Mouse (Mus musculus): ENCODE results near the gene Olfr694. TPM values are rescaled to one million over a fixed set of nuclear protein-coding genes. Genes with fewer than 3 reads are reported as not detected.

Gene Olfr694
- total RNA-seq, 2 experiments from 2014 or later = not detected

Other genes with a start within 250 kb of the Olfr694 start
- gene Olfr693, start 11.2 kb downstream of the Olfr694 start, total RNA-seq (2021) = not detected
- gene Olfr695, start 24.6 kb upstream of the Olfr694 start, total RNA-seq (2021) = not detected
- not detected for gene Olfr697, start 50.6 kb upstream of the Olfr694 start, total RNA-seq (2021)
- gene Olfr698, start 63.6 kb upstream of the Olfr694 start, total RNA-seq (2021) = not detected
- not detected for gene Olfr699, start 101.4 kb upstream of the Olfr694 start, total RNA-seq (2021)
- gene Olfr700, start 117.0 kb upstream of the Olfr694 start, total RNA-seq (2021) = not detected
- not detected for gene Olfr701, start 122.3 kb upstream of the Olfr694 start, total RNA-seq (2021)
- not detected for gene Olfr702, start 142.1 kb upstream of the Olfr694 start, total RNA-seq (2021)
- not detected for gene Olfr703, start 151.5 kb upstream of the Olfr694 start, total RNA-seq (2021)
- not detected for gene Olfr704, start 171.4 kb upstream of the Olfr694 start, total RNA-seq (2021)
- not detected for gene Olfr705, start 185.1 kb upstream of the Olfr694 start, total RNA-seq (2021)
- not detected for gene Olfr706, start 196.3 kb upstream of the Olfr694 start, total RNA-seq (2021)
- not detected for gene Olfr707, start 209.4 kb upstream of the Olfr694 start, total RNA-seq (2021)
- not detected for gene Olfr1532-ps1, start 216.2 kb upstream of the Olfr694 start, total RNA-seq (2021)
- not detected for gene Olfr709-ps1, start 240.4 kb upstream of the Olfr694 start, total RNA-seq (2021)

Data from heart, postnatal 25 days (tissue).